Mouse (Mus musculus) forebrain, embryonic 11.5 days (tissue): Measurements from ENCODE around the gene Mmp8. TPM values are rescaled to one million over a fixed set of nuclear protein-coding genes. Genes with fewer than 3 reads are reported as not detected.

Experiments
- ATAC-seq: fragments of 200-750 bp; cut with Nextera tagmentation; replicated peaks from 2 replicates; pipeline ENCODE4 v1.8.0; 2017; ENCODE audit warnings: moderate TSS enrichment; ENCODE audit not compliant: low FRiP score
- DNase-seq: peaks from one replicate; pipeline ENCODE4 v3.0.0-alpha.2; 2017; ENCODE audit warnings: low spot score
- H3K27ac ChIP-seq: fragments of 300-500 bp; sonication (generic); 2 replicates; pipeline ENCODE4 v1.5.1; 2014; ENCODE audit warnings: low read depth, low read length
- H3K27me3 ChIP-seq: fragments of 300-500 bp; sonication (generic); 2 replicates; pipeline ENCODE4 v1.6.1; 2014; ENCODE audit warnings: mild to moderate bottlenecking, low read length, mixed read lengths; ENCODE audit not compliant: control insufficient read depth, insufficient read depth
- H3K36me3 ChIP-seq: fragments of 300-500 bp; sonication (generic); 2 replicates; pipeline ENCODE4 v1.6.1; 2014; ENCODE audit warnings: mild to moderate bottlenecking, low read length, moderate library complexity, mixed read lengths; ENCODE audit not compliant: control insufficient read depth, insufficient read depth
- H3K4me1 ChIP-seq: fragments of 300-500 bp; sonication (generic); replicated peaks from 2 replicates; pipeline ENCODE4 v1.6.1; 2014; ENCODE audit warnings: low read length, mixed read lengths; ENCODE audit not compliant: control insufficient read depth, insufficient read depth
- H3K4me2 ChIP-seq: fragments of 300-500 bp; sonication (generic); 2 replicates; pipeline ENCODE4 v1.6.1; 2014; ENCODE audit warnings: low read depth, mild to moderate bottlenecking, low read length, moderate library complexity, mixed read lengths; ENCODE audit not compliant: severe bottlenecking
- H3K4me3 ChIP-seq: fragments of 300-500 bp; sonication (generic); 2 replicates; pipeline ENCODE4 v1.5.1; 2014; ENCODE audit warnings: low read depth, low read length
- H3K9ac ChIP-seq: fragments of 300-500 bp; sonication (generic); 2 replicates; pipeline ENCODE4 v1.6.1; 2014; ENCODE audit warnings: low read length
- H3K9me3 ChIP-seq: fragments of 300-500 bp; sonication (generic); 2 replicates; pipeline ENCODE4 v1.6.1; 2016; ENCODE audit warnings: low read length, mixed read lengths; ENCODE audit not compliant: control insufficient read depth
- WGBS: fragments of 180-500 bp; shearing (Covaris S2); extraction: QIAGEN DNeasy Blood & Tissue Kit; methylation state at CpG from one replicate; pipeline ENCODE4 v1.1.7; 2014; 5-methylcytosine and 5-hydroxymethylcytosine counted together
- polyA plus RNA-seq: library from polyadenylated mRNA; unstranded; fragments of >200 nt; fragmentation: Nextera tagmentation; extraction: Ambion mirVana; gene quantifications from 2 replicates; pipeline ENCODE4 v1.2.1, GENCODE M21; 2014

Mmp8 gene
- polyA plus RNA-seq, 1 experiment from 2014 or later = not detected

DNA sequence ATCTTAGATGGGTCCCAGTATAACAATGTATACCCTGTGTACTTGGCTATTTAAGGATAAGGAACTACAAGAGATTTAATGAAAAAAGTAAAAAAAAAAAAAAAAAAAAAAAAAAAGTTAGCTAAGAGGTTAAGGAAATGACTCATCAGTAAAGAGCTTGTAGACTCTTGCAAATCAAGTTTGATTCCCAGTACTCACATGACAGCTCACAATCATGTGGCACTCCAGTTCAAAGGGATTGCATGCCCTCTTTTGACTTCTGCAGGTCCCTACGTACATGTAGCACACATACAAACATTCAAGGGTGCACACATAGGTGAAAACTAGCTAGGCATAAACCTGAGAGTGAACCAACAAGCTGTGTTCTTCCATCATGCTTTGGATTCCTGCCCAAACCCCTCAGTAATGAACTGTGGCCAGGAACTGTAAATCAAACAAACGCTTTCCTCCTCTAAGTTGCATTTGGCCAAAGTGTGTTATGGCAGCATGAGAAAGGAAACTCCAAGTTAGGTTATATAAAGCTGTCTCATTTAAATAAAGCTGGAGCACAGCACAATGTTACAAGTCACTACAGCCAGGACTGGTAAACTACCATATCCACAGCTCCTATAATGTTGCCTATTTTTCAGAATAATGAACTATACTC, 14.5 kb downstream of the Mmp8 start:
- 89% methylated on average over 2 of the region's 2 CpGs for WGBS
- no peak overlapping the region for H3K9ac ChIP-seq
- H3K27me3 ChIP-seq = no peaks in the 10 kb centered on the region
- H3K4me3 ChIP-seq = no peak overlapping the region
- H3K4me1 ChIP-seq = no peaks in the 10 kb centered on the region
- DNase-seq (no peak), ATAC-seq (no peak)
- no peaks in the 10 kb centered on the region for H3K36me3 ChIP-seq
- H3K9me3 ChIP-seq = no peaks in the 10 kb centered on the region
- no peak overlapping the region for H3K4me2 ChIP-seq
- H3K27ac ChIP-seq = no peak overlapping the region

DNA sequence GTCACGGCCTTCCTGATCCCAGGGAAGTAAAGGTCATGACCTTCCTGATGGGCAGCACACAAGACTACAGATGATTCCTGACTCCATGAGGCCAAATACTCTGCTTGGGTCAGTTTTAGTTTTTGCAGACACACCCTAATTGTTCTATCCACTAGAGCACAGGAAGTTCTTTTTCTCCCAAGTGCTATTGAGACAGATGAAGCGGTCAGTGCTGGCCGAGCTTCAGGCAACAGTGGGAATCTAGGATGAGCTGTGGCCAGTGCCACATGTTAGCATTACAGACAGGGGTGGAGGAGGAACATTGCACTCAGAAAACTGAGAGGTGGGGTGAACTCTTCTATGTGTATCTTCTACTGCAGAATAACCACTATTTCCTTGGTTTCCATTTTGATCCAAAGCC, 17.3 kb downstream of the Mmp8 start:
- Histone ChIP-seq H3K4me2 (no peak overlapping the region), H3K4me1 (no peaks in the 10 kb centered on the region), H3K27me3 (no peaks in the 10 kb centered on the region), H3K4me3 (no peak overlapping the region), H3K9ac (no peak overlapping the region), H3K9me3 (no peaks in the 10 kb centered on the region), H3K27ac (no peak overlapping the region), H3K36me3 (no peaks in the 10 kb centered on the region)
- no peak for DNase-seq
- no peak for ATAC-seq
- WGBS = 77% methylated on average over 3 of the region's 3 CpGs

DNA sequence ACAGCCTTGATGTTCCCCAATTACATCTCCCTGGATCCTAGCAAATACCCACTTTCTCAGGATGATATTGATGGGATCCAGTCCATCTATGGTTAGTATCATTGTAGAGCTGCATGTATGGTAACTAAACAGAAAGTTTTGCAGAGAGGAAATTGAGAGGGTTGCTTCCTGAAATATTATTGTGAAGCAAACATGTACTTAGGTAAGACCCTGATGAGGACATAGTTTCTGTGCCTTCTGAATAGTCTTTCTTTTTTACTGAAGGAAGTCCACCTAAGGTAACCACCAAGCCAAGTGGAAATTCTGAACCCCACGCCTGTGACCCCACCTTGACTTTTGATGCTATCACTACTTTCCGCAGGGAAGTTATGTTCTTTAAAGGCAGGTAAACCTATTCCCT, 19.1 kb downstream of the Mmp8 start:
- no peak overlapping the region for H3K9ac ChIP-seq
- H3K4me2 ChIP-seq = no peak overlapping the region
- no peak overlapping the region for H3K27ac ChIP-seq
- no peak for DNase-seq
- no peak overlapping the region for H3K4me3 ChIP-seq
- H3K4me1 ChIP-seq = no peaks in the 10 kb centered on the region
- WGBS = 92% methylated on average over 2 of the region's 2 CpGs
- H3K9me3 ChIP-seq = no peaks in the 10 kb centered on the region
- H3K27me3 ChIP-seq = no peaks in the 10 kb centered on the region
- ATAC-seq = no peak
- H3K36me3 ChIP-seq = no peaks in the 10 kb centered on the region

DNA sequence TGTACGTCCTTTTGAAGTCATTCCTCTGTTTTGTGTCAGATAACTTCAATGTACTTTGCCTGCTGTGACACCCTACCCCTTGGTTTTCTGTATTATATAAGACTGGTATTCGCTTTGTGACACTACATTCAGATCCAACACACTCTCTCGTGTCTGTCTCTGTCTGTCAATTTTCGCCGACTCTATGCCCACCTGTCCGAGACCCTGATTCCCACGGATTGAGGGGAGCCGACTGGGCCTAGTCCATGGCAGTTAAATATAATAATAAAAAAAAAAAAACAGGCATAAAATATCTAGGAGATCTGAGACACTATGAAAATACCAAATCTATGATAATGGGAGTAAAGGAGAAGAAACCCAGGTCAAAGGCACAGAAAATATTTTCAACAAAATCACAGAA, 31.8 kb downstream of the Mmp8 start:
- no peak overlapping the region for H3K27ac ChIP-seq
- no peak overlapping the region for H3K4me2 ChIP-seq
- WGBS = 77% methylated on average over 8 of the region's 8 CpGs
- no peak for ATAC-seq
- no peaks in the 10 kb centered on the region for H3K27me3 ChIP-seq
- H3K36me3 ChIP-seq = no peaks in the 10 kb centered on the region
- H3K9ac ChIP-seq = no peak overlapping the region
- H3K4me3 ChIP-seq = no peak overlapping the region
- no peaks in the 10 kb centered on the region for H3K9me3 ChIP-seq
- H3K4me1 ChIP-seq = no peaks in the 10 kb centered on the region
- no peak for DNase-seq

DNA sequence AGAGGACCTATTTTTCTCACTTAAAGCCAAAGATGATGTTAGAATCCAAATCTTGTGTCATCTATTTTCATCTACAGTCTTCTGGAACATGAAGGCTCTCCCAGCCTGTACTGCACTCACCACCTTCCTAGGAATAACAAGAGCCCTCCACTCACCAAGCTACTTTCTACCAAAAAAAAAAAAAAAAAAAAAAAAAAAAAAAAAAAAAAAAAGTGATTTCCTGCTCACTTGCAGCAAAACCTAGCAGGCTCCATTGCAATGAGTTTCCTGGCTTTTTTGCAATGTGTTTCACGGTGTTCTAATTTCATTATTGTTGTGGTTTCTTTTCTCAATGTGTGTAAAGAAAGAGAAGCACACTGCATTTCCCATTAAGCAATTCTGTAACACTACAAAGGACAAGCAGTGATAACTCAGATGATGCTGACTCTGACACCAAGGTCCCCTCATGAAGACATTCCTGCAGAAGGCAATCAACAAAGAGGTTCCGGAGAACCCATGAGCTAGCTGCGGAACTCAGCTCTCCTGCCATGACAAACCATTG, 35.1 kb downstream of the Mmp8 start:
- no peak overlapping the region for H3K4me3 ChIP-seq
- H3K9ac ChIP-seq = no peak overlapping the region
- 86% methylated on average over 3 of the region's 3 CpGs for WGBS
- no peak for DNase-seq
- H3K9me3 ChIP-seq = no peaks in the 10 kb centered on the region
- H3K27ac ChIP-seq = no peak overlapping the region
- H3K4me2 ChIP-seq = no peak overlapping the region
- no peaks in the 10 kb centered on the region for H3K4me1 ChIP-seq
- H3K27me3 ChIP-seq = no peaks in the 10 kb centered on the region
- no peak for ATAC-seq
- no peaks in the 10 kb centered on the region for H3K36me3 ChIP-seq

DNA sequence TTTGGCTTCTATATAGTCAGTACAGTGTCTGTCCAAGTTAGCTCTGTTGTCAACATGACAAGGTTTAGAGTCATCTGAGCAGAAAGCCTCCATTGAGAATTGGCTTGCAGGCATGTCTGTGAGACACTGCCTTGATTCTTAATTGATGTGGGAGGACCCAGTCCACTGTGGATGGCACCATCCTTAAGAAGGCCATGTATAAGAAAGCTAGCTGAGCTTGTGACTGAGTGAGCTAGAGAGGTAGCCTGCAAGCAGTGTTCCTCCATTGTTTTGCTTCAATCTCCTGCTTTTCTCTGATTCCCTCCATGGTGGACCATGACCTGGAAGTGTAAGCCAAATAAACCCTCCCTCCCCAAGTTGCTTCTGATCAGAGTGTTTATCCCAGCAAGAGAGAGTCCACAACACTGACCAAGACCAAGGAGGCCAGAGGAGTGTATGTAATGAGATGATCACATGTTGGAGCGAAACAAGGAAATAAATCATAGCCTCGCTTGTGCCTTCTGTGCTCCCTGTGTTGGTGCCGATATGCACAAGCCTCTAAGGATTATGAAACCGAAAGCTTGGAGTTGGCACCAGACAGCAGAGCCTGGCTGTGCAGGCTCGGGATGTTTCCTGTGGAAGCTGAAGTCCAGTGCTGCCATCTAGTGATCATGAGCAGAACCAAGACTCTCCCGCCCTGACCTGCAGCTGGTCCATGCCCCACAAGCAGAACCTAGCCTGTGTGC, 36.7 kb downstream of the Mmp8 start:
- Histone ChIP-seq H3K27ac (no peak overlapping the region), H3K4me2 (peak overlapping the region; percentile 36), H3K9me3 (no peaks in the 10 kb centered on the region), H3K4me3 (no peak overlapping the region), H3K4me1 (no peaks in the 10 kb centered on the region), H3K9ac (peak overlapping the region; percentile 27; the same call in 1 of the 2 replicates), H3K27me3 (no peaks in the 10 kb centered on the region), H3K36me3 (no peaks in the 10 kb centered on the region)
- ATAC-seq (peak; percentile 96), DNase-seq (peak; percentile 81)
- 17% methylated on average over 6 of the region's 6 CpGs for WGBS

DNA sequence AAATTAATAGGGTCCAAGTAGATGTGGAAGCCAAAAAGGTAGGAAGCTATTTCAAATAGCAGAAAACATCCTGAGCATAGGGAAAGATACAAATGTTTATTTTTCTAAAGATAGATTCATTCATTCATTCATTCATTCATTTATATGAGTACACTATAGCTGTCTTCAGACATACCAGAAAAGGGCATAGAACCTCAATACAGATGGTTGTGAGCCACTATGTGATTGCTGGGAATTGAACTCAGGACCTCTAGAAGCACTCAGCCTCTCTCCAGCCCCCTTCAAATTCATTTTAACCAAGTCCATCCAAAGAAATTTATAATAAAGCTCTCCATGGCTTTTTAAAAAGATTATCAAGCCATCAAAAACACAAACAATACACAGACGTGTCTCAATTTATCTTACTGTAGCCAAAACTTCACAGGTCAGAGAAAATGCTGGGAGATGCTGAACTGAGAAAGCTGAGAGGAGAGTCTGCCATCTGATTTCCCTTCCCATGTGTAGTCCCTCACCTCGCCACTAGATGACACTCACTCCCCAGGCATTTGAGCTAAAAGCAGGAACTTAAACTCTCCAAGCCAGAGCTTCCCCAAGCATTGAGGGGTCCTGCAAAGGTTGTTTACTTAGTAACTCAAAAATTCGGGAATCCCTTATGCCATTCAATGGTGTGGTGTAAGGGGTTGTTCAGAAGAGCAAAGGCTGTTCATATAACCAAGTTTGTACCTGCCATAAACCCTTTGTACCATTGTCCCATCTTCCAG, 44.9 kb downstream of the Mmp8 start:
- H3K4me1 ChIP-seq = no peaks in the 10 kb centered on the region
- whole genome bisulfite sequencing = 4% methylated on average over 3 of the region's 3 CpGs
- DNase-seq (peak; percentile 79), ATAC-seq (peak; percentile 83)
- no peaks in the 10 kb centered on the region for H3K36me3 ChIP-seq
- H3K27me3 ChIP-seq = no peaks in the 10 kb centered on the region
- no peak overlapping the region for H3K9ac ChIP-seq
- H3K27ac ChIP-seq = no peak overlapping the region
- no peak overlapping the region for H3K4me2 ChIP-seq
- H3K4me3 ChIP-seq = no peak overlapping the region
- no peaks in the 10 kb centered on the region for H3K9me3 ChIP-seq

DNA sequence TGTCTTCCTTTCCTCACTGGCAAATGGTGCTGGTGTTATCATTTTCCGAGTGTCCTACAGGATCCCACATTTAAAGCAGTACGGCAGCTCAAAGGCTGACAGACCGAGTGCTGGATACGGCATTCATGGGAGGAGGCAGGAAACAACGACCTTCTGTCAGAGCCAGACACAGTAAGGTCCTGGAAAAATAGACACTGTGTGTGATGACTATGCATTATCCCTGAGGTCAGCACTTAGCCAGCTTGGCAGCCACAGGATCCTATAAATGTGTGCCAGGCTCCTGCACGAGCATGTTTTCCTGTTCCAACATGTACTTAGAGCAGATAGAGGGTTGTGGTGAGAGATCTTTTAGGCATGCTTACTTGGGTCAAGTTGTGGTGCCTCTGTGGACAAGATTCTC, 45.7 kb downstream of the Mmp8 start:
- Histone ChIP-seq H3K9ac (no peak overlapping the region), H3K4me1 (no peaks in the 10 kb centered on the region), H3K4me3 (no peak overlapping the region), H3K27ac (no peak overlapping the region), H3K4me2 (no peak overlapping the region), H3K9me3 (no peaks in the 10 kb centered on the region), H3K36me3 (no peaks in the 10 kb centered on the region), H3K27me3 (no peaks in the 10 kb centered on the region)
- 82% methylated on average over 6 of the region's 6 CpGs for WGBS
- no peak for DNase-seq
- no peak for ATAC-seq
